Mouse (Mus musculus) heart, adult 2 months (tissue): ENCODE measurements around the gene Traf3ip2. TPM values are rescaled to one million over a fixed set of nuclear protein-coding genes. Genes with fewer than 3 reads are reported as not detected.
A peak's percentile ranks its signal among the peaks of the same experiment; 100 is the strongest.

Experiments
- DNase-seq, 2 experiments: peaks; one replicate each; pipeline ENCODE4 v3.0.0; 2021
- H3K27ac ChIP-seq: fragments of 200-600 bp; 2 replicates; pipeline ENCODE4 v1.8.1; 2022
- H3K27me3 ChIP-seq: fragments of 200-500 bp; 2 replicates; pipeline ENCODE4 v1.6.1; 2012; ENCODE audit warnings: mild to moderate bottlenecking, low read length, inconsistent platforms, mixed read lengths; ENCODE audit not compliant: control insufficient read depth, insufficient read depth
- H3K36me3 ChIP-seq: fragments of 200-500 bp; 2 replicates; pipeline ENCODE4 v1.6.1; 2012; ENCODE audit warnings: low read length, inconsistent platforms; ENCODE audit not compliant: control insufficient read depth, insufficient read depth
- H3K4me1 ChIP-seq: fragments of 200-500 bp; 2 replicates; pipeline ENCODE4 v1.6.1; 2011; ENCODE audit warnings: low read length; ENCODE audit not compliant: control insufficient read depth, insufficient read depth
- H3K4me3 ChIP-seq: fragments of 200-600 bp; 2 replicates; pipeline ENCODE4 v1.8.1; 2022
- H3K79me2 ChIP-seq: fragments of 200-500 bp; replicated peaks from 2 replicates; pipeline ENCODE4 v1.6.1; 2012; ENCODE audit warnings: mild to moderate bottlenecking, inconsistent platforms, low read length, moderate library complexity, mixed read lengths; ENCODE audit not compliant: control insufficient read depth, insufficient read depth
- H3K9ac ChIP-seq: fragments of 200-500 bp; 2 replicates; pipeline ENCODE4 v1.6.1; 2012; ENCODE audit warnings: low read depth, mild to moderate bottlenecking, control low read depth, inconsistent platforms, low read length, mixed read lengths
- CTCF ChIP-seq: fragments of 200-600 bp; IDR thresholded peaks from 2 replicates; pipeline ENCODE4 v1.8.1; 2022; ENCODE audit warnings: antibody characterized with exemption, mild to moderate bottlenecking, moderate library complexity
- EP300 ChIP-seq: fragments of 200-500 bp; IDR thresholded peaks from 2 replicates; pipeline ENCODE4 v1.6.1; 2011; ENCODE audit warnings: low read depth, low read length, control low read depth; ENCODE audit not compliant: insufficient read depth
- POLR2A ChIP-seq: fragments of 200-500 bp; IDR thresholded peaks from 2 replicates; pipeline ENCODE4 v1.6.1; 2011; ENCODE audit warnings: mild to moderate bottlenecking, low read depth, low read length, control low read depth; ENCODE audit not compliant: insufficient read depth
- WGBS: fragments of 180-500 bp; shearing (Covaris S2); methylation state at CpG from one replicate; pipeline ENCODE4 v1.1.7; 2018; 5-methylcytosine and 5-hydroxymethylcytosine counted together
- intact Hi-C: fragments of 180-260 bp; cut with DNase I; formaldehyde crosslinking; loops from one replicate; pipeline ENCODE4 v1.15.1; 2025
- polyA plus RNA-seq: library from polyadenylated mRNA; depleted of rRNA; stranded (reverse); fragments of >200 nt; gene quantifications from 2 replicates; pipeline ENCODE4 v1.2.3, GENCODE M21; 2012
- total RNA-seq, 2 experiments: library from RNA; stranded (reverse); gene quantifications; 2 replicates each; pipeline ENCODE4 v1.2.3; 2021

Gene Traf3ip2
- total and polyA plus RNA-seq, 3 experiments = 5.0 to 7.8 (median 6.5) TPM

GRCm38 (mm10) chr10:39624837-39625625 lies 12.3 kb downstream of the Traf3ip2 start:
- Histone ChIP-seq H3K4me1 (peaks cover 14% of the 10 kb centered on the region), H3K4me3 (no peak overlapping the region), H3K36me3 (peaks cover 2% of the 10 kb centered on the region; the same call in 1 of the 2 replicates), H3K9ac (no peak overlapping the region), H3K27ac (peak overlapping the region; percentile 26), H3K27me3 (no peaks in the 10 kb centered on the region), H3K79me2 (no peaks in the 10 kb centered on the region)
- intact Hi-C loops = no loop called here
- DNase-seq = no peak
- 43% methylated on average over 12 of the region's 12 CpGs for WGBS
- no peak for TF ChIP-seq CTCF
- no peak for TF ChIP-seq EP300
- TF ChIP-seq POLR2A = no peak

GRCm38 (mm10) chr10:39625626-39626260 lies 13.0 kb downstream of the Traf3ip2 start:
- H3K36me3 ChIP-seq = peaks cover 6% of the 10 kb centered on the region
- peak in 1 of 2 experiments; percentile 66 for DNase-seq
- intact Hi-C loops = no loop called here
- H3K27me3 ChIP-seq = no peaks in the 10 kb centered on the region
- H3K9ac ChIP-seq = no peak overlapping the region
- TF ChIP-seq EP300 (0 out of 2 replicates have a peak, but pooled peaks have one; percentile 32), CTCF (no peak), POLR2A (no peak)
- H3K27ac ChIP-seq = peak overlapping the region; percentile 26
- 61% methylated on average over 11 of the region's 11 CpGs for WGBS
- no peak overlapping the region for H3K4me3 ChIP-seq
- peaks cover 14% of the 10 kb centered on the region for H3K4me1 ChIP-seq
- H3K79me2 ChIP-seq = no peaks in the 10 kb centered on the region

DNA sequence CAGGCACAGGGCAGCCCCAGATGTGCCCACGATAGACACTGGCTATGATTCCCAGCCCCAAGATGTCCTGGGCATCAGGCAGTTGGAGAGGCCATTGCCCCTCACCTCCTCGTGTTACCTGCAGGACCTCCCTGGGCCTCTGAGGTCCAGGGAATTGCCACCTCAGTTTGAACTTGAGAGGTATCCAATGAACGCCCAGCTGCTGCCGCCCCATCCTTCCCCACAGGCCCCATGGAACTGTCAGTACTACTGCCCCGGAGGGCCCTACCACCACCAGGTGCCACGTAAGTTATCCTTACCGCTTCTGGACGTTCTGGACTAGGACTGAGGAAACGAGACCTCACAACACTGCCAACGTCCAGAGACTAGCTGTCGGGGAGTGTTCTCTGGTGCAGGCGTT lies 13.6 kb downstream of the Traf3ip2 start:
- Histone ChIP-seq H3K4me3 (no peak overlapping the region), H3K27me3 (no peaks in the 10 kb centered on the region), H3K27ac (peak overlapping the region; percentile 26), H3K4me1 (peaks cover 14% of the 10 kb centered on the region), H3K9ac (no peak overlapping the region), H3K79me2 (no peaks in the 10 kb centered on the region), H3K36me3 (peaks cover 6% of the 10 kb centered on the region)
- intact Hi-C loops = no loop called here
- DNase-seq = no peak
- TF ChIP-seq CTCF (no peak), POLR2A (no peak), EP300 (no peak)
- 93% methylated on average over 12 of the region's 12 CpGs for WGBS

DNA sequence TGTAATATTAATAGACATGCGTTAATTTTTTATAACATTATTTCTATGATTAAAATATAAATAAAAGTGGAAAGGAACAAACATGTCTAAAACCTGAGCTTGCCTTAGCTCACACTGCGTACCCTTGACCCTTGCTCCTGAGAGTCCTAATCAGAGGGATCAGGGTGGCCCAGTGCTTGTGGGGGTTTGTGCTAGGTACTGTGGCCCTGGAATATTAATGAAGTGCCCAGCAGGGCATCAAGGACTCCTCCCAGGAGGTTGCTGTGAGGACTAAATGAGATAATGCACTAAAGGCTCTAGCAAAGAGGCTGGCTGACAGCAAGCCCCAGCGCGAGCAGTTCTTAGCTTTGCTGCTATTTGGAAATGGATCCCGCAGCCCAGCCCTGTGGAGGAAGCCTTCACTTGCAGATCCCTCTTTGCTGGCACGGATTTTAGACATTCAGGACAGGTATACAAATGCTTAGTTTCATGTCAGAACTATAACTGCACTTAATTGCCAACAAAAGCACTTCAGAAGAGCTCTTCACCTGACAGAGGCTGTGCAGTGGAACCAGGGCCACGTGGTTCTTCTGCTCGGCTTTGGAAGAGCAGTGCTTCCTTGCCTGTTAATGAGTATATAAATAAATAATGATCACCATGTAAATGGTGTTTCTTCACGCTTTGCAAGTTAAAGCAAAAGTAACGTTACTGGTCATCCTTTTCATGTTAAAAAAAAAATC lies 16.2 kb downstream of the Traf3ip2 start:
- Histone ChIP-seq H3K9ac (no peak overlapping the region; the same call in 1 of the 2 replicates), H3K79me2 (no peaks in the 10 kb centered on the region), H3K27ac (peak overlapping the region; percentile 67; the same call in 1 of the 2 replicates), H3K27me3 (no peaks in the 10 kb centered on the region), H3K4me3 (no peak overlapping the region), H3K4me1 (peaks cover 13% of the 10 kb centered on the region), H3K36me3 (peaks cover 6% of the 10 kb centered on the region)
- DNase-seq = no peak
- intact Hi-C loops = no loop called here
- 74% methylated on average over 10 of the region's 10 CpGs for WGBS
- no peak for TF ChIP-seq POLR2A
- TF ChIP-seq CTCF = no peak
- TF ChIP-seq EP300 = no peak

DNA sequence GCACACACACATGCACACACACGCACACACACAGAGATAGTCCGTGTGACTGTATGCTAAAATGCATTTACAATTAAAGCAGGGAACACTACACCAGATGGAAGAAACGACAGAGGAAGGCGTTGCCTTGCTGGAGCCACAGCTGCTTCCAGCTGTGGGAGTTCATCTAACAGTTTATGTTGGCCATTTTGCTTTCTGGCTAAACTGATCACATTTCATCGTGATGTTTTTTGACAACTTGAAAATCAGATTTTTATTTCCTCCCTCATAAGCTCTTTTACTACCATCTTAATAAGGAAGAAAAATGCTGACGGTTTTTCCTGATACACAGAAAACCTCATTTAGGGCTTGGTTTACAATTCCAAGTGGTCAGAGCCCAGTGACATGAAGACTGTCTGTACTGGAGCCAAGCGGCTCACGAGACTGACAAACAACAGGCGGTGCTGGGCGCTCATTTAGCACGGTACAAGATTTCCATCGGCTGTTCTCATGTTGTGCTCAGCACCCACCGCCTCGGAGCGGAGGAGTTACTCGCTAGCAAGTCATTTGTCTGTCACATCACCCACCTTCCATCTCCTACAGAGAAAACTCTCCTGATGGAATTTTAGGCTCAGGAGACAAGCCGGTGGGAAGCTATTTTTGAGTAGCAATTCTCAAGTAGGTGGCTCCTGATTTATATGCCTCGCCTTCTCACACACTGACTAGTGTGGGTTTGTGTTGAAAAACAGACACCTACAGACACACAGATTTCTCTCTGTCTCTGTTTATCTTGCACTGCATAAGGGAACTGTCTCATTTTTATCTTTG lies 17.2 kb downstream of the Traf3ip2 start:
- peak overlapping the region; percentile 67 for H3K27ac ChIP-seq
- intact Hi-C loops = no loop called here
- H3K4me1 ChIP-seq = peaks cover 13% of the 10 kb centered on the region
- H3K4me3 ChIP-seq = no peak overlapping the region; the same call in 1 of the 2 replicates
- 51% methylated on average over 18 of the region's 18 CpGs for WGBS
- peak; percentile 64 to 68 for DNase-seq
- no peaks in the 10 kb centered on the region for H3K27me3 ChIP-seq
- no peaks in the 10 kb centered on the region for H3K79me2 ChIP-seq
- TF ChIP-seq EP300 = peak; percentile 33; the same call in 1 of the 2 replicates
- TF ChIP-seq POLR2A = no peak
- TF ChIP-seq CTCF = no peak
- H3K36me3 ChIP-seq = peaks cover 6% of the 10 kb centered on the region
- H3K9ac ChIP-seq = 0 out of 2 replicates have a peak overlapping the region, but pooled peaks have one; percentile 3
